Mouse (Mus musculus) stomach, embryonic 16.5 days (tissue): ENCODE data around the gene Nodal. TPM values are rescaled to one million over a fixed set of nuclear protein-coding genes. Genes with fewer than 3 reads are reported as not detected.

Experiments
- ATAC-seq: fragments of 200-750 bp; cut with Nextera tagmentation; 2 replicates; pipeline ENCODE4 v1.8.0; 2017; ENCODE audit warnings: moderate number of reproducible peaks, moderate TSS enrichment; ENCODE audit not compliant: insufficient read depth, low FRiP score
- H3K27ac ChIP-seq: fragments of 300-500 bp; sonication (generic); 2 replicates; pipeline ENCODE4 v1.5.1; 2014; ENCODE audit warnings: low read length
- H3K27me3 ChIP-seq: fragments of 300-500 bp; sonication (generic); 2 replicates; pipeline ENCODE4 v1.6.1; 2014; ENCODE audit warnings: low read length, control low read depth, mixed read lengths; ENCODE audit not compliant: control insufficient read depth, insufficient read depth
- H3K36me3 ChIP-seq: fragments of 300-500 bp; sonication (generic); 2 replicates; pipeline ENCODE4 v1.6.1; 2014; ENCODE audit warnings: low read length; ENCODE audit not compliant: control insufficient read depth, insufficient read depth
- H3K4me1 ChIP-seq: fragments of 300-500 bp; sonication (generic); 2 replicates; pipeline ENCODE4 v1.6.1; 2014; ENCODE audit warnings: low read length, control low read depth, mixed read lengths; ENCODE audit not compliant: control insufficient read depth, insufficient read depth
- H3K4me2 ChIP-seq: fragments of 300-500 bp; sonication (generic); 2 replicates; pipeline ENCODE4 v1.6.1; 2014; ENCODE audit warnings: low read depth, low read length, mixed read lengths
- H3K4me3 ChIP-seq: fragments of 300-500 bp; sonication (generic); replicated peaks from 2 replicates; pipeline ENCODE4 v1.5.1; 2014; ENCODE audit warnings: mild to moderate bottlenecking, low read length
- H3K9ac ChIP-seq: fragments of 300-500 bp; sonication (generic); 2 replicates; pipeline ENCODE4 v1.6.1; 2014; ENCODE audit warnings: low read length
- H3K9me3 ChIP-seq: fragments of 300-500 bp; sonication (generic); replicated peaks from 2 replicates; pipeline ENCODE4 v1.6.1; 2016; ENCODE audit warnings: low read length, control low read depth; ENCODE audit not compliant: control insufficient read depth
- WGBS: fragments of 180-500 bp; shearing (Covaris S2); extraction: QIAGEN DNeasy Blood & Tissue Kit; methylation state at CpG from one replicate; pipeline ENCODE4 v1.1.7; 2014; 5-methylcytosine and 5-hydroxymethylcytosine counted together
- polyA plus RNA-seq: library from polyadenylated mRNA; unstranded; fragments of >200 nt; fragmentation: Nextera tagmentation; extraction: Ambion mirVana; gene quantifications from 2 replicates; pipeline ENCODE4 v1.2.1, GENCODE M21; 2015

Nodal gene
- polyA plus RNA-seq, 1 experiment from 2014 or later = 0.21 TPM

DNA sequence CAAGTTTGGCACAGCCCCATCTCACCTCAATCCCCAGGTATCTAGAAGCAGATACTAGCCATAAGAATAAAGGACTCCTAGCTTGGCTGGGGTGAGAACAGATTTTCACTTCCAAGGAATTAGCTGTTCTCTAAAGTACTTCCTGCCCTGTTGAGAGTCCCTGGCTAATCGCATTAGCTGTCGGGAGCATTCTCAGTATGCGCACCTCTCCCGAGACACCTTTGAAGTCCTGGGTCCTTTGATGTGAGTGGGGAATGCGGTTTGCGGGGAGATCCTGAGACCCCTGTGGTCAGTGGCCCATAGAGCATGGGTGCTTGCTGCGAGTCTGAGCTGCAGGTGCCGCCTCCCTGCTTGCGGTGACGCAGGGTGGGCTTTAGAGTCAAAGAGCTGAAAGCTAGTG, 11.8 kb upstream of the Nodal start:
- H3K27me3 ChIP-seq = 0 out of 2 replicates have a peak, but pooled peaks cover 3% of the 10 kb centered on the region
- H3K27ac ChIP-seq = no peak overlapping the region

GRCm38 (mm10) chr10:61409776-61410175, 8.0 kb upstream of the Nodal start:
- H3K4me2 ChIP-seq = no peak overlapping the region
- no peak overlapping the region for H3K27ac ChIP-seq
- no peaks in the 10 kb centered on the region for H3K9me3 ChIP-seq
- H3K4me1 ChIP-seq = peaks cover 6% of the 10 kb centered on the region; the same call in 1 of the 2 replicates
- H3K9ac ChIP-seq = no peak overlapping the region
- no peak for ATAC-seq
- no peaks in the 10 kb centered on the region for H3K36me3 ChIP-seq
- H3K4me3 ChIP-seq = no peak overlapping the region
- 0 out of 2 replicates have a peak, but pooled peaks cover 3% of the 10 kb centered on the region for H3K27me3 ChIP-seq
- 6% methylated on average over 4 of the region's 4 CpGs for WGBS

More for the DNA sequence above, 11.8 kb upstream of the Nodal start:
- 14% methylated on average over 10 of the region's 10 CpGs for WGBS
- H3K9me3 ChIP-seq = no peaks in the 10 kb centered on the region
- H3K4me1 ChIP-seq = no peaks in the 10 kb centered on the region
- no peak overlapping the region for H3K4me2 ChIP-seq
- no peak for ATAC-seq
- H3K4me3 ChIP-seq = no peak overlapping the region
- H3K36me3 ChIP-seq = no peaks in the 10 kb centered on the region
- H3K9ac ChIP-seq = no peak overlapping the region

DNA sequence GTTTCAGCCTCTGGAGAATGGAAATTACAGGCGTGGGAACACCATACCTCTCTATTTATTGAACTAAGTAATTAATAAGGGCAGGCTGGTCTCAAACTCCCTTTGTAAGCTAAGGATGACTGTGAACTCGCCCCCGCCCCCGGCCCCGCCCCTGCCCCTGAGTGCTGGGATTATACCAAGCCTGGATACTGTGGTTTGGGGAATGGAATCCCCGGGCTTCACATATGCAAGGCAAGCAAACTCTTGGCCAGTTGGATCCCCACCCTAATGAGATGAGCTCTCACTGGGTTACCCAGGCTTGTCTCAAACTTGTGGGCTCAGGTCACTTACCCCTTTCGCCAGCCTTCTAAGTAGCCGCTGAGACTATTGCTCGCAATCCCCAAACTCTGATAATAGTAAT, 7.6 kb upstream of the Nodal start:
- 30% methylated on average over 9 of the region's 9 CpGs for WGBS
- no peak overlapping the region for H3K4me2 ChIP-seq
- H3K4me1 ChIP-seq = peaks cover 6% of the 10 kb centered on the region; the same call in 1 of the 2 replicates
- no peaks in the 10 kb centered on the region for H3K36me3 ChIP-seq
- H3K27ac ChIP-seq = no peak overlapping the region
- no peak for ATAC-seq
- no peak overlapping the region for H3K4me3 ChIP-seq
- H3K27me3 ChIP-seq = 0 out of 2 replicates have a peak, but pooled peaks cover 3% of the 10 kb centered on the region
- H3K9me3 ChIP-seq = no peaks in the 10 kb centered on the region
- H3K9ac ChIP-seq = no peak overlapping the region

DNA sequence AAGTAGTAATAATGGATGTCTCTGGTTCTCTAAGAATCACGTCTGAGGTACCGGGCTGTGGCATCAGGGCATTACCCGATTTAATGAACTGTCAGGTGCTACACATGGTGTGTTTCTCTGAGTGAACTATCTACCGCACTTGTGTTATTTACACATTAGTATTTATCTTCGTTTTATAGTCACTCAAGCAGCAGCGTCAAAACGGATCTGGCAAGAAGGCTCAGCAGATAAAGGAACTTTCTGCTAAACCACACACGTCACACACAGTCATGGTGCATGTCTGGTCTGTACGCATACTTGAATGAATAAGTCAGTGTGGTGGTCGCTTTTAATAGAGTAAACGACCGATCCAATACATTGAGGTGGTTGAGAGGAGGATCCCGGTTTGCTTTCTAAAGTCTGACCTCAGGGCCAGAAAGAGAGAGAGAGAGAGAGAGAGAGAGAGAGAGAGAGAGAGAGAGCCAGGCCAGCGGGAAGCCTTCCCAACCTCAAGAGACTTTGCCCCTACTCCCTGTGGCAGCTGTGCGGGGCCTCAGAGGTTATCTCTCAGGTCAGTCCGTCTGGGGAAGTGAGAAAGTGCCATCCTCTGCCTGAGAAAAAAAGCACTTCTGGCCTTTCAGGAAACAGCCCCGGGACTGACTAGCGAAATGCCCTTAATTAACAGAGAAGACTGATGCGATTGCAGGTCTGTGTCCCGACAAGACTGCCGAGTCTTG, 4.7 kb upstream of the Nodal start:
- 23% methylated on average over 21 of the region's 21 CpGs for WGBS
- Histone ChIP-seq H3K9ac (no peak overlapping the region; the same call in 1 of the 2 replicates), H3K27ac (no peak overlapping the region), H3K27me3 (peaks cover 12% of the 10 kb centered on the region), H3K4me1 (peaks cover 7% of the 10 kb centered on the region; the same call in 1 of the 2 replicates), H3K9me3 (no peaks in the 10 kb centered on the region), H3K4me3 (no peak overlapping the region), H3K36me3 (no peaks in the 10 kb centered on the region), H3K4me2 (no peak overlapping the region)
- ATAC-seq = no peak

DNA sequence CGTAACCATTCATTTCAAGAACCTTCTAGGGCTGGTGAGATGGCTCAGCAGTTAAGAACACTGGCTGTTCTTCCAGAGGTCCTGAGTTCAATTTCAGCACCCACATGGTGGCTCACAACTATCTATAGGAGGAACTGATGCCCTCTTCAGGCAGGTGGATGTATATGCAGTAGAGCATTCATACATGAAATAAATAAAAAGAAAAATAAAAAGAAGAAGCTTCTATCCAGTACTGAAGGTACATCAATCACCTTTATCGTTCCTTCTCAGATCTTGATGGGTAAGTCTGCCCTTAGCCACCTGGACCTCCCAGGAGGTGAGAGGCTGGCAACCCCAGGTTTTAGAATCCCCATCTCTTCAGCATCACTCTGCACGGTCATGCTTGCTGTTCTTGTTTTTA, 2.5 kb upstream of the Nodal start:
- Histone ChIP-seq H3K4me2 (no peak overlapping the region), H3K9me3 (no peaks in the 10 kb centered on the region), H3K4me3 (no peak overlapping the region), H3K36me3 (no peaks in the 10 kb centered on the region), H3K27ac (no peak overlapping the region), H3K27me3 (peaks cover 33% of the 10 kb centered on the region), H3K9ac (no peak overlapping the region), H3K4me1 (peaks cover 13% of the 10 kb centered on the region; the same call in 1 of the 2 replicates)
- WGBS = 73% methylated on average over 3 of the region's 3 CpGs
- no peak for ATAC-seq

GRCm38 (mm10) chr10:61415890-61416289, 1.9 kb upstream of the Nodal start:
- ATAC-seq = no peak
- peaks cover 37% of the 10 kb centered on the region for H3K27me3 ChIP-seq
- no peak overlapping the region for H3K4me3 ChIP-seq
- 18% methylated on average over 8 of the region's 8 CpGs for WGBS
- no peak overlapping the region for H3K27ac ChIP-seq
- no peak overlapping the region for H3K9ac ChIP-seq
- no peaks in the 10 kb centered on the region for H3K36me3 ChIP-seq
- H3K9me3 ChIP-seq = no peaks in the 10 kb centered on the region
- no peak overlapping the region for H3K4me2 ChIP-seq
- peaks cover 13% of the 10 kb centered on the region; the same call in 1 of the 2 replicates for H3K4me1 ChIP-seq

DNA sequence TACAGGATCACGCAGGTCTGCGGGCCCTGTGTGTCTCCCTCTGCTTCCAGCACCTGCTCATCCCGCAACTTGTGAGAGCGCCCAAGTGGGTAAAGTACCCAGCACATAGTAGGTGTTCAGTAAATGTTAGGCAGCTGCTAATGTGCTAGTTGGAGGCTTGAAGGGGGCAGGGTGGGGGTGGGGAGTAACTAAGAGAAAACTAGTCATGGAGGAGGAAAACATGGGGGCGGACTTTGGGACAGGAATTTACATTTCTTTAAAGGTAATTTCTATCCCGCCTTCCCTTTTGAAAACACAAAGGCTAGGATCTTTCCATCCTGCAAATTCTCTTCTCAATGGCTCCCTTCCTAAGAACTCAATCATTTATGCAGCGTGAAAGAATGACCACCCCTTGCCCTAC, 1.2 kb upstream of the Nodal start:
- Histone ChIP-seq H3K4me1 (peaks cover 13% of the 10 kb centered on the region; the same call in 1 of the 2 replicates), H3K4me2 (no peak overlapping the region), H3K9ac (no peak overlapping the region), H3K27me3 (peaks cover 37% of the 10 kb centered on the region), H3K27ac (no peak overlapping the region), H3K9me3 (no peaks in the 10 kb centered on the region), H3K36me3 (no peaks in the 10 kb centered on the region), H3K4me3 (no peak overlapping the region)
- no peak for ATAC-seq
- WGBS = 56% methylated on average over 7 of the region's 7 CpGs

DNA sequence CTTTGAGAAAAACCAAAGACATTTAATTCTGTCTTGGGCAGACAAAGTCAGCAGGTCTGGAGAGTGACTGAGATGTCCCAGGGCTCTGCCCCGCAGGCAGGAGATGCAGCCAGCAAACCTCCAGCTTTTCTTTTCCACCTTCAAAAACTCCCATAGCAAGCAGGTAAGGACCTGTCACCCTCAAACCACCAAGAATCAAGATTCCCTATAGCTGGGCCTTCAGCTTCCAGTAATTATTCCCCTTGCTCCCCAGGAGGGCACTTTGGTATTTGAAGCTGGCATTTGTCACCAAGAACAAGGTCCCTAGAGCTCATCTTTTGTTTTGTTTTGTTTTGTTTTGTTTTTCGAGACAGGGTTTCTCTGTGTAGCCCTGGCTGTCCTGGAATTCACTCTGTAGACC, 726 bp upstream of the Nodal start:
- Histone ChIP-seq H3K36me3 (no peaks in the 10 kb centered on the region), H3K9ac (no peak overlapping the region), H3K4me2 (no peak overlapping the region), H3K4me1 (peaks cover 13% of the 10 kb centered on the region; the same call in 1 of the 2 replicates), H3K27me3 (peaks cover 37% of the 10 kb centered on the region), H3K4me3 (no peak overlapping the region), H3K9me3 (no peaks in the 10 kb centered on the region), H3K27ac (no peak overlapping the region)
- no peak for ATAC-seq
- WGBS = 52% methylated on average over 2 of the region's 2 CpGs

- peaks cover 12% of the 10 kb centered on the region; the same call in 1 of the 2 replicates for H3K4me1 ChIP-seq
- peak; percentile 32; the same call in 1 of the 2 replicates for ATAC-seq
- H3K27ac ChIP-seq = no peak overlapping the region
- H3K4me2 ChIP-seq = peak overlapping the region; percentile 63
- no peaks in the 10 kb centered on the region for H3K36me3 ChIP-seq
- H3K9me3 ChIP-seq = no peaks in the 10 kb centered on the region
- WGBS = 1% methylated on average over 50 of the region's 50 CpGs
- peaks cover 37% of the 10 kb centered on the region for H3K27me3 ChIP-seq
- peak overlapping the region; percentile 9 for H3K9ac ChIP-seq
- peak overlapping the region; percentile 40 for H3K4me3 ChIP-seq
Observed at GRCm38 (mm10) chr10:61418131-61418900, 544 bp downstream of the Nodal start.
